Mouse (Mus musculus) liver, adult (tissue): ENCODE results near the gene Mtx1.

Experiments used
- GATA4 ChIP-seq: IDR thresholded peaks from 2 replicates; pipeline ENCODE4 v1.6.1; 2014; ENCODE audit warnings: mild to moderate bottlenecking, low read length; ENCODE audit not compliant: insufficient replicate concordance

Mtx1 gene

DNA sequence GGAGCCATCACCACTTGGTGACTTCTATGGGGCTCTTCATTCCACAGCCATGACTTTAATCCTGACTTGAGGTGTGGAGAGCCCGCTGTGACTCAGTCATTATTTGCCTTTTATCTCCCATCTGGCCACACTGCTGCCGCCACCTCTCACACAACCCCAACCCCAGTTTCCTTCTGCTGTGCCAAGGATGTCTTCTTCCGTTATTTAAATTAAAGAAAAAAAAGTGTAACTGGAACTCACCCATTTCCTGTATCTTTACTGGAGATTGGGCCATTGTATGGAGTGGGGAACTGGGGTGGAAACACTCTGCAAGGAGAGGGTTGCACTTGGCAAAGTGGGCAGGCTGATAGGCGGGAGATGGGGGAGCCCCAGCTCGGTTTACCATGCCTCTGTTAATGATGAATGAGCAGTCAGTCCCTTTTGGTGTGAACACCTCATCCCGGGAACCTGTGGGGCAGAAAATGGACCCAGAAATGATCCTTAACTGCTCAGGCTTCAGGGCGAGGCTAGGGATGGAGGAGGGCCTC, 44.3 kb downstream of the Mtx1 start:
- TF ChIP-seq GATA4 = no peak

DNA sequence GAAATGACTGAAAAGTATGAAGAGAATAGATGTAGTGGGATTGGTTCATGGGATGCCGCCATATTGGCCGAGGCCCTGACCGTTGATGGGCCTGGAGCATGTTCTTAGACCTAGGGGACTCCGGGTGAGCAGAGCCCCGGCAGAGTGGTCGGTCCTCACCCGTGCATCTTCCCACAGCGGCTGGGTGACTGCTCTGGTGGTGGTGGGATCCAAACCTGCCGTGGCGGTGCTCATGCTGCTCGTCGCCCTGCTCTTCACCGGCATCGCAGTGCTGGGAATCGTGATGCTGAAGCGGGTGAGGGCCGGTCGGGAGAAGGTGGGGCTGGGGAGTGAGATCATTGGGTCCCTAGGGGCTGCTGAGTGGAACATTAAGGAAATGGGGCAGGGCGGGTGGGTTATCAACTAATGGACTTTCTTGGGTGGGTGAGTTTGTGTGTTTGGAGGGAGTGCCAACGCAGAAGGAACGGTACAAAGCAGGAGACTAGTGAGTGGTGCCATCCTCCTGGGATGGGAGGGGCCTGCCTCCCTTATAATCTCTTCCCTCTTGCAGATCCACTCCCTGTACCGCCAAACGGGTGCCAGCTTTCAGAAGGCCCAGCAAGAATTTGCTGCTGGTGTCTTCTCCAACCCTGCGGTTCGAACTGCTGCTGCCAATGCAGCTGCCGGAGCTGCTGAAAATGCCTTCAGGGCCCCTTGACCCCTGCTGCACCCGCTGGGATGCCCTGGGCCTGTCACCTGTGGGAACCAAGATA, 45.0 kb downstream of the Mtx1 start:
- no peak for TF ChIP-seq GATA4

DNA sequence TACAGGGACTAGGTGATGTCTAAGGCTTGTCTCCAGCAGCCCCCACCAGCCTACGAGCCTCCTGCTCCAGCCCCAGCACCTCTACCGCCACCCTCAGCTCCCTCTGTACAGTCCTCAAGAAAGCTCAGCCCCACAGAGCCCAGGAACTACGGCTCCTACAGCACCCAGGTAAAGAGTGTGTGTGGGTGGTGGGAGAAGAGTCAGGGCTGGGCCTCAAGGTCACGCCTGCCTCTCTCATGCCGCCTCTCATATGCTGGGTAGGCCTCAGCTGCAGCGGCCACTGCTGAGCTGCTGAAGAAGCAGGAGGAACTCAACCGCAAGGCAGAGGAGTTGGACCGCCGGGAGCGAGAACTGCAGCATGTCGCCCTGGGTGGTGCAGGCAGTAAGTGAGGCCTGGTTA, 47.8 kb downstream of the Mtx1 start:
- no peak for TF ChIP-seq GATA4

DNA sequence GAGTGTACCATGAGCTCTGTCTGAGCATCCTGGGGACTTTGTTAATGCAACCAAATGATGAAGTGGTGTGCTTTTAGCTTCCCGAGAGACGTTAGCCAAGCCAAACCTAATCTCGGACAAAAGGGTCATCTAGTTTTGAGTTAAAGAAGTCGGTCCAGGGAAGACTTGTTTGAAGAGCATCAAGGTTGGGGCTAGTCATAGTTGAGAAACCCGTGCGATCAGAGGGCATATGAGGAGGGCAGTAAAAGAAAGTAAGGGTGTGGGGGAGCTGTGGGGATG, 48.8 kb downstream of the Mtx1 start:
- TF ChIP-seq GATA4 = no peak

DNA sequence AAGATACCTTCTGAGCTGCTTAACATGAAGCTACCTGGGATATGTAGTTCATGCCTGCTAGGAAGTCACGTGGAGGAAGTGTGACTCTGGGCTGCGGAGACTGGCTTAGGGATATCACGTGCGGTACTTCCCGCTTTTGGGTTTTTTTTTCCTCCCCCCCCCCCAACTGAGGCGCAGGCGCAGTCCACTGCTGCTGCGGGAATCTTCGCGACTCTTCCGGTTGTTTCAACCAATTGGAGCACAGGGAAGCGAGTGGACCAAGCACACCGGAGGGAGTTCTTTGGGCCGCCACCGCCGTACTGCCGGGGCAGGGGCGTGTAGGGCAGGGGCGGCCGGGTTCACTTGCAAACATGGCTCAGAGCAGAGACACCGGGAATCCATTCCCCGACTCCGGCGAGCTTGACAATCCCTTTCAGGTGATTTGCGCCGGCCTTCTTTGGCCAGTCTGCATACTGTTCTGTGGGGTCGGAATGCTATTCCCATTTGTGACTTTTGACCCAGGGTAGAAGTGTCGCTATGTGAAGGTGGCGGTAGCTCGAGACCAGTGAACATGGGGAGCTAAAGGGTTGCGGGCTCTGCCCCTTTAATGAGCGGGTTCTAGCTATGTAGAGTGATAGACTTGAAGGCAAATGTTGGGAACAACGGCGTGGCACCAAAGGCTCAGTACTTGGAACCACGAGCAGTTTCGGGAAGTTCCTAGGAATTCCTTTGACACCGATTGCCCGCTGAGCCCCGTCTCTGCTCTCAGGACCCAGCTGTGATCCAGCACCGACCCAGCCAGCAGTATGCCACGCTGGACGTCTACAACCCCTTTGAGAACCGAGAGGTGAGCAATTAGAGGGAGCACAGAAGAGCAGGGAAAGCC, 49.4 kb downstream of the Mtx1 start, which contains the start of gene Scamp3:
Gene Scamp3 (plus strand): TSS at position 232 of the 865 bp plus-strand sequence.
- no peak for TF ChIP-seq GATA4

DNA sequence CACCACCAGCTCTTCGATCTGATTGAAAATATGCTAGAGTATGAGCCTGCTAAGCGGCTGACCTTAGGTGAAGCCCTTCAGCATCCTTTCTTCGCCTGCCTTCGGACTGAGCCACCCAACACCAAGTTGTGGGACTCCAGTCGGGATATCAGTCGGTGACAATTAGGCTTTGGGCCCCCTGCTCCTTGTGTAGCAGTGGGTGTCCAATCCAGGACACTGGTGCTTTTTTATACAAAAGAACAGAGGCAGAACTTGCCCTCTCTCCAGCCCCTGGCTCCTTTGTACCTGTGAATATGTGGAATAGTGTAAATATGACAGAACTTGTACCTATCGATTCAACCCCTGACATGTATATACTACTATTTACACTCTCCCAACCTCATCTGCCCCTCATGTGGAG, 50.5 kb downstream of the Mtx1 start:
- TF ChIP-seq GATA4 = no peak

DNA sequence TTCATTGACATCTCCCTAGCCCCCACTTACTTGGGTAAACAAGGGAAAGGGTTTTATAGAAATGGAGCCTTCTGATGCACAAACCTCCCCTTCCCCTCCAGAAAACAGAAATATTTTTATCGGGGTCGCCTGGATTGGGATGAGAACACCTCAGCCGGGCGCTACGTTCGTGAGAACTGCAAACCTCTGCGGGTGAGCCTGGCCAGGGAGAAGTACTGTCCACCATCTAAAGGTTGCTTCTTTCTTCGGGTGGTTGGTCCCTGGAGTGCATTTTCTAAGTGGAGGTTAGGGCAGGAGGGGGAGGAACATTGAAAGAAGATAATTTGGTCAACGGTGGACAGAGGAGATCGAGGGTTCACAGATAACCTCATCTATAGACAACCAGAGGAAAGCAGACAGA, 51.3 kb downstream of the Mtx1 start:
- TF ChIP-seq GATA4 = no peak

DNA sequence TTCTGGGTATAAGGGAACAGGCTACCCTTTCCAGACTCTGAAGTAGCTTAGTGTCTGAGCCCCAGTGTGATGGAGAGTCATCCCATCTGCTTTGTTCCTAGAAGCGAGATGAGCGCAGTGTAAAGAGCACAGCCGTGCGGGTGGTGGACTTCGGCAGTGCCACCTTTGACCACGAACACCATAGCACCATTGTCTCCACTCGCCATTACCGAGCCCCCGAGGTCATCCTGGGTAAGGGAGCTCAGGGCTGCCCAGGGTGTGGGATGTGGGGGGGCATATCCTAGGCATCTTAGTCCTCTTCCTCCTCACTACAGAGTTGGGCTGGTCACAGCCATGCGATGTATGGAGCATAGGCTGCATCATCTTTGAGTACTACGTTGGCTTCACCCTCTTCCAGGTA, 52.0 kb downstream of the Mtx1 start:
- TF ChIP-seq GATA4 = no peak

DNA sequence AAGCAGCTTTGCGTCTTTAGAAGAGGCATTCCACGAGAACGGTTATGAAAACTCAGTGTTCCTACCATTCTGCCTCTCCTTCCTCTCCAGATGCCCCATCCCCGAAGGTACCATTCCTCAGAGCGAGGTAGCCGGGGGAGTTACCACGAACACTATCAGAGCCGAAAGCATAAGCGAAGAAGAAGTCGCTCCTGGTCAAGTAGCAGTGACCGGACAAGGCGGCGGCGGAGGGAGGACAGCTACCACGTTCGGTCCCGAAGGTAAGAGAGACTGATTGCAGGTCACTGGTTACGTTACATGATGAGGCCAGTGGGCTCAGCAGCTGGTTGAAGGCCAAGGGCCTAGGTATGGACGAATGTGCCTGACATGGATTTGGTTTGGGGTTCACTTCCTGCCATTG, 59.9 kb downstream of the Mtx1 start:
- no peak for TF ChIP-seq GATA4

DNA sequence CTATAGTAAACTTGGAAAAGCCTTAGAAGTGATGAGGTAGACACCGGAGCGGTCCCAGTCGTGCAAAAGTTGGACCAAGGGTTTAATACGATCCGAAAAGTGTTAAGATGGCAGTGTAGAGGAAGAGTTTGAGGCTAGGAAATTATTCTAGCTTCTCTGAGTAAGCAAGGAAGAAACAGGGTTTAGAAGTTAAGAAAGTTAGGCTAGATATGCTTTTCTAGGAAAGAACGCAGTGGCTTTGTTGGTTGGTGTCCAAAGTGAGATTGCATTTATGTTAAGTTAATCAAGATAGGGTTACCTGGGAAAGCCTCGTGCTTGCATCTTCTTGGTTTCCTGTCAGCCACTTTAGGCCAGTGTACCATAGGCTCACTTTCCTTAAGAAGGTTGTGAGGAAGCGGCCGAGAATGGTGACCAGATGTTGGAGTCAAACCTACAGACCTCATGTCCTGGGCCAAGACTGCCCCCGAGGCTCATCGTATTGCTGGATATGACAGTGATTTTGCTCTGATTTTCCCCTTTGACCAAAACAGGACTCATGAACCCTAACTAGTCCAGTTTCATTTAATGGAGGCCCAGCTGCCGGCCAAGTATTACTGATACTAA, 61.5 kb downstream of the Mtx1 start:
- no peak for TF ChIP-seq GATA4

DNA sequence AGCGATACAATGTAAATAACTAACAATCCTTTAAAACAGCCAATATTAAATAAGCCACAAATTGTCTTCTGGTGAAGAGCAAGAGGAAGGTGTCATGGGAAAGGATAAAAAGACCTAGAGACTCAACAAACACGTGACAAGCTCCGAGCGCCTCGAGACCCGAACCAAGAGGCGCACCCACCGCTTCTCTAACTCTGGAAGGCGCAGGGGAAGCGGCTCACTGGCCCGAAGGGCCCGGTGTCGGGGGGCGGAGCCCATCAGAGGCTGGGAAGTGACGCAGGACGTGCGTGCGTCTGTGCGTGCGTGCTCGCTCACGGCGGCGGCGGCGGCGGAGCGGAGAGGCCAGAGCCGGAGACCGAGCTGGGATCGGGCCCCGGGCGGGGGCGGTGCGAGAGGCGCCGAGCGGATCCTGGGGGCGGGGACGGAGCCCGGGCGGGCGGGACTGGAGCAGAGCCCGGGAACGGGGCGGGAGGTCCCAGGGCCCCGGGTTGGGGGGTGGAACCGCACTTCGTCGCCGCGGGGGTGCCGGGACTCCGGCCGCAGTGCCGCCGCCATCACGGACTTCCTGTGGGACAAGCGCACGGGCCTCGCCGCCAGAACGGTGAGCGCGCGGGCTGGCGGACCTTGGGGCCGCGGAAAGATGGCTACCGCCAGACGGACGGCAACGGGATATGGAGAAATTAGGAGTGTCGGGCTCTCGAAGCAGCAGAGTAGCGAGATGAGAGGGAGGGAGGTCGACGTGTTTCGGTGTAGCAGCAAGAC, 62.2 kb downstream of the Mtx1 start, which contains the start of gene Clk2:
Gene Clk2 (plus strand): TSS at position 290 of the 762 bp plus-strand sequence.
- no peak for TF ChIP-seq GATA4

DNA sequence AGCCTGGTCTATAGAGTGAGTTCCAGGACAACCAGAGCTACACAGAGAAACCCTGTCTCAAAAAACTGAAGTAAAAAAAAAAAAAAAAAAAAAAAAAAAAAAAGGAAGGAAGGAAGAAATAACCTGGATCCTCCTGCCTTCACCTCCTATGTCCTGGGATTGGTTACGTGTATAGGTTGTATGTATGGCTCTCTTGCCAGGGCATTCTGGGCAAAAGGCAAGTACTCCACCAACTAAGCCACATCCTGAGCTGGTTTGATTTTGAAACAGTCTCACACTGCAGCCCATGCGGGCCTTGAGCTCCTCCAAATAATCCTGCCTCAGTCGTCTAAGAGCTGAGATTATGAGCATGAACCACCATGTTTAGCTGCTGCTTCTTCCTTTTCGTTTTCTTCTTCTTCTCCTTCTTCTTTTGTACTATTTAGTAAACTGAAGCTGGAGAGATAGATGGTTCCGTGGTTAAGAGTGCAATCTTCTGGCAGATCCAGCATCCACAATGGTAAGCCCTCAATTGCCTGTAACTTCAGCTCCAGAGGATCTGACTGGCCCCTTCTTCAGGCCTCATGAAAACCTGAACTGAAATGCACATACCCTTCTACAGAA, 63.1 kb downstream of the Mtx1 start:
- TF ChIP-seq GATA4 = no peak

DNA sequence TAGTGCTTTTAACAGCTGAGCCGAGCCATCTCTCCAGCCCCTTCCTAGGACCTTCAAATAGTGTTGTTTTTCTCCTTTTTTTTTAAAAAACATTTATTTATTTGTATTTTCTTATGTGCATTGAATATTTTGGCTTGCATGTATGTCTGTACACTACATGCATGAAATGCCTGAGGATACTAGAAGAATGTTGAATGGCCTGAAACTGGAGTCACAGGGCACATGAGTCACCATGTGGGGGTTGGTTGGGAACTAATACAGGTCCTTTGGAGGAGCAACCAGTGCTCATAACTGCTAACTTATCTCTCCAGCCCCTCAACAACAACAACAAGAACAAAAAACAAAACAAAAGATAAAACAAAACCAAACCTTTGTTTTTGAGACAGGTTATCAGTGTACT, 63.8 kb downstream of the Mtx1 start:
- TF ChIP-seq GATA4 = no peak

DNA sequence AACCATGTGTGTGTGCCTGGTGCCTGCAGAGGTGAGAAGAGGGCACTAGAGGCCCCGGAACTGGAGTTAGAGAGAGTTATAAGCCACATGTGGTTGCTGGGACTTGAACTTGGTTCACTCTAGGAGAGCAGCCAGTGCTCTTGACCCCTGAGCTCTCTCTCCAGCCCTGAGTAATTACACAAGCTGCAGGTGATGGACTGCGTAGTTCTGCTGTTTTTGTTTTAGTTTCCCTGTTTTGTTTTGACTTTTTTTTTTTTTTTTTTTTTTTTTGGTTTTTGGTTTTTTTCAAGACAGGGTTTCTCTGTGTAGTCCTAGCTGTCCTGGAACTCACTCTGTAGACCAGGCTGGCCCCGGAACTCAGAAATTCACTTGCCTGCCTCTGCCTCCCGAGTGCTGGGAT, 65.1 kb downstream of the Mtx1 start:
- TF ChIP-seq GATA4 = no peak
